Mouse (Mus musculus) activated CD4-positive, CD25-positive, alpha-beta regulatory T cell, adult 4 months (primary cell): Measurements from ENCODE around the gene Efcab6. TPM values are rescaled to one million over a fixed set of nuclear protein-coding genes. Genes with fewer than 3 reads are reported as not detected.
"Not testable (repeated sequence)": the region's sequence is repeated elsewhere in the genome, so short reads cannot be mapped to it uniquely, and the experiment has no call there.

Source experiments
- ATAC-seq: one replicate; pipeline ENCODE4 v1.8.0; 2017
- polyA plus RNA-seq, 2 experiments: library from polyadenylated mRNA; unstranded; fragments of 100-300 nt; shearing (Covaris generic); gene quantifications; one replicate each; pipeline ENCODE4 v1.2.1; 2017

Gene Efcab6
- not detected for polyA plus RNA-seq

DNA sequence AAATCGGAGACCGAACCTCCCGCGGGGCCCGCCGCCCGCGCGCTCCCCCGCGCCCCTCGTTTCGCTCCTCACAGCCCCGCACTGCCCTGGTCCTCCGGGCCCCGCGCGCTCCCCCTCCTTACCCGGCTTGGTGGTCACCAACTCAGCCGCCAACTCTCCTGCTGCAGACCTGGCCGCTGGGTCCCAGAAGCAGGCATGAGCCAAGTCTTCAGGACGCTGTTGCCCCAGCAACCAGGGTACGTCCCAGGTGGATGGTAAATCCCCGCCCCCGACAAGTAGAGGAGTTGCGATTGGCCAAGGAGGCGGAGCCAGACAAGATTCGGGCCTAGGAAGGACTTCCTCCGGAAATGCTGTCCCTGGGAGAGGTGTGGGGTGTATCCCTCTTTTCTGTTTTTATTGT is at the start of gene Efcab6:
TSS of gene Efcab6 (minus strand) at position 240 of the 400 bp plus-strand sequence.
- no peak for ATAC-seq

DNA sequence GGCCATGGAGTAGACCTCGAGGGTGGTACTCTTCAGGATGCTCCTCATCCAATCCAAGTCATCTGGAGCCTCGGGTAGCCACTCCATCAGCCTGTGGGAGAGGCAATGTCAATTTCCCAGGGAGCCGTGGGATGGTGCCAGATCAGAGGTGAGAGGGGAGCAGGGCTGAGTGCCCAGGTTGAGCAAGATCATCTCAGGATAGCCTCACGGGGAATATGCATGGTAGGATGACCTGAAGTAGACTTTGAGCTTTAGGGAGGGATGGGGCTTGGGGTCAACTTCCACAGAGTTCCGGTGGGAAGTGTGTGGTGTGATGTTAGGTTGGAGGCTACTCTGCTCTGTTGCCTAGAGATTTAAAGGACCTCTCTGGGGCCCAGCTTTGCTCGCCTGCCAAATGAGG is 48.7 kb upstream of the Efcab6 start:
- no peak for ATAC-seq

DNA sequence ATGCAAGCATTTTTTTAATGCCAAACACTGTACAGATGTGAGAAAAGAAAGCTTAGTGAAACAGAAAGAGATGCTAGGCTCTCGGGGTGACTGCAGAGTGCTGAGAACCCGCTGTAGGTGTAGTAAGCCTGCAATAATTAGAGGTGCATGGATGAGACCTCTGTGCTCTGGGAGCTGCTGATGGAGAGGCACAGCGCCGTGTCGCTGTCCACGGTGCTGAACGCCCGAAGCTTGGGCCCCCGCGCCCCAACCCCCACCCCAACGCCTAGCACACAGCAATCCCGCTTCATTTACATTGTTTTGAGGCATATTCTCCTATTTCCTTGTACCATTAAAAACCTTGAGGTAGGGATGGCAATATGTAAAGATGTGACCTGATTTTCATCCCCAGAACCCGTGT is 43.7 kb upstream of the Efcab6 start:
- no peak for ATAC-seq

DNA sequence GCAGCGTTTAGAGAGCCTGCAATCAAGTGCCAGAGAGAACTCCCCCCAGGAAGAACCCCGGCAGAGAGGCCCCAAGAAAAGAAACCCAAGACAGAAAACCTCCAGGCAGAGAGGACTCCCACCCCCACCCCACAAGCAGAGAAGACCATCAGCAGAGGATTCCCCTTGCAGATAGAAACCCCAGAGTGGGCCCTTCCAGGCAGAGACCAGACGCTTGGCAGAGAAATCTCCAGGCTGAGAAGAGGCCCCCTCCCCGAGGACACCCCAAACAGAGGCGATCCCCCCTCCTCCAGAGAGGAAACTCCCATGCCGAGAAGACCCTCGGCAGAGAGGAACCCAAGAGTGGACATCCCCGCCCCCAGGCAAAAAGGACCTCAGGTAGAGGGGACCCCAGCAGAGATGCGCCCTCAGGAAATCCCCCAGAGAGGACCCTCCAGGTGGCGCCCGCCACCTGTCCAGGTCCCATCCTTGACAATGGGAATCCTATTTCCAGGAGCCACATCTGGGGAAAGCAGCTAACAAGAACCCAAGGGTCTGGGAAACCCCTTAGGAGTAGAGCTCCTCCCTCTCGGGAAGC is 40.8 kb upstream of the Efcab6 start:
- no peak for ATAC-seq

DNA sequence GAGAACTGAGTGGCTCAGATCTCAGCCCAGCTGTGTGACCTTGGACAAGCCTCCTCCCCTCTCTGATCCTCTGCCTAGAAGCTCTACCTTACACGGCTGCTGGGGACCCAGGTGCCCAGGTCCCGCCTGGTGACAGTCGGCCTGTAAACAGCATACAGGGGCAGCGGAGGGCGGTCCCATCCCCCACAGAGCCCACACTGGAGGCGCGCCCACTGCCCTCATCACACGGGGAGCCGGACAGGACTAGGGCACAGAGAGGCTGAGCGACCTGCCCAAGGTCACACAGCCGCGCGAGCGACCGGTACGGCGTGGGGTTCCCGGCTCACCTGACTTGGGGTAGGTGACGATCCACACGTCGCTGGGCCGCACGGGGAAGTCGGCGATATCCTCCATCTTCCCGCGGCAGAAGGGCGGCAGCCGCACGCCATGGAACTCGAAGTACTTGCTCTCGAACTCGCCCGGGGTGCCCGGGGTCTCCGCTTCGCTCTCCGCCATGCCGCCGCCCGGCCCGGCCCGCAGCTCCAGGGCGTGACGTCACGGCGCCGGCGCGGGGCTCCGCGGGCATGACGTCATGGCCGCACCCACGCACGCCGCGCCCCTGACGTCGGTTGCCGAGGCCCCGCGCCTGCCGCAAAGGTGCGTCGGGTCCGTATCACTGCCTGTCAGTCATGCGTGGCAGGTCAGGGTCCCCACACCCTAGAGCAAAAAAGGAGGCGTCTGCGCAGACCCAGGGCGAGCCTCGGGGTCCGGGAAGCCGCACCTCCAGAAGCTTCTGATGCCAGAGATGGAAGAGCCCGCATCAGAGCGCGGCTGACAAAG is 40.1 kb upstream of the Efcab6 start, which contains the start of gene Sult4a1:
TSS of gene Sult4a1 (minus strand) at position 650 of the 819 bp plus-strand sequence.
- no peak for ATAC-seq

DNA sequence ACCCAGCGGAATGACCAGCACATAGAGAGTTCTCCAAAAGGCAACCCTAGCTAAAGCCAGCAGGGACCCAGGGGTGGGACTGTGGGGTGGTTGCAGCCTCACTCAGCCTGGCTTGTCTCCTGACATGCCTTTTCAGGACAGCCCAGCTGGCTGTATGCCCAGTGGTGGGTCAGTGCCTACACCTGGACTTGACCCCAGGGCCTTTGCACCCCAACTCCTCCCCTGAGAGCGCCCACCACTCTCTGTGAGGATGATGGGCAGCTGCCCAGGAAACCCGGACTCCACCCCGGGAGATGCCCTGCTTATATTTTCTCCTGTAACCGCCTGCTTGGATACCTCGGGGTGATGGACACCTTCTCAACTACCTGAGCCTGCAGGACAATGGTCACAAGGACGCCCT is 39.4 kb upstream of the Efcab6 start:
- ATAC-seq = no peak

DNA sequence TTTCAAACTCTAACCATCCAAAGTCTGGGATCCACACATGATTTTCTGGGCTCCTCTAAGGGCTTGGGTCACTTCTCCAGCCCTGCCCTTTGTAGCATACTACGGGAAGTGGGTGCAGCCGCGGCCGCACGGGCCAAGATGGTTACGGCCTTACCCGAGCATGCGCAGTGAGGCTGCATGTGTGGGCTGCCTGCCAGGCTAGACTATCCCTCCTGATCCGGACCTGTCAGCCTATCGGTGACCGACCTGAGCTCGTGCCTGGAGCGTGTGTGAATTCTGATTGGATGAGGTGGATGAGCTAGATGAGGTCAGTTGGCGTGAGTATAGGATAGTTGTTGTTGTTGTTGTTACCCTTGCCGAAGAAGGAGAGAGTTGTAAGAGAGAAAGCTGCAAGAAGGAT is 32.4 kb upstream of the Efcab6 start:
- ATAC-seq = not testable (repeated sequence)

DNA sequence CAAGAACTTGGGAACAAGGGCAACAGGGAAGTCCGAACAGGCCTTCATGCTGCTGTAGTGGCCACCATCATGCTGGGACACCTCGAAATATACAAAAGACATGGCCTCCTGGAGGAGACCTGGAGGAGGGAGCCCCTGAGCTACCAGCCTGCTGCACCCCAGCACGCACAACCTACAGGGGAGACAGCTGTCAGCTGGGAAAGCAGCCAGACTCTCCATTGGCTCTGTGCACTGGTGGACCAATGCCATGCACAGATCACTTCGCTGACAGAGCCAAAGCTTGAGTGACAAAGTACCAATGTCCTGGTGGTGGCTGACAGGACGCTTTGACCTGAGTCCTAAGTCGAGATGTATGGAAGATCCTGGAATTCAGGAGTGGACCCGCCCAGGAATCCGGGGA is 30.9 kb upstream of the Efcab6 start:
- no peak for ATAC-seq

DNA sequence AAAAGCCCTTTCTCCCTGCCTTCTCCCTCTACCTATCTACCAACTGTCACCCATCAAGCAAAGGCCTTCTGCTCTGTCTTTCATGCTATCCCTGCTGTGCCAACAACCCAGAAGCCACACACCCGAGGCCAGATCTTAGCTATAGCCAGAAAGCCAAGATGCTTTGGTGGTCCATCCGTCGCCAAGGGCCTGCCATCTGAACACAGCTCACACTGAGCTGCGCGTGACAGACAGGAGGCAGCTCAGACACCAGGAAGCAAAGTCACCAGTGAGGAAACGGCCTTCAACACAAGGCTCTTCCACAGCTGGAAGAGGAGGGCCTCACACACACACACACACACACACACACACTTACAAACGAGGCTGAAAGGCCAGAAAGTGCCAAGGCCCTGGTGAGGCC is 29.7 kb upstream of the Efcab6 start:
- ATAC-seq = no peak

DNA sequence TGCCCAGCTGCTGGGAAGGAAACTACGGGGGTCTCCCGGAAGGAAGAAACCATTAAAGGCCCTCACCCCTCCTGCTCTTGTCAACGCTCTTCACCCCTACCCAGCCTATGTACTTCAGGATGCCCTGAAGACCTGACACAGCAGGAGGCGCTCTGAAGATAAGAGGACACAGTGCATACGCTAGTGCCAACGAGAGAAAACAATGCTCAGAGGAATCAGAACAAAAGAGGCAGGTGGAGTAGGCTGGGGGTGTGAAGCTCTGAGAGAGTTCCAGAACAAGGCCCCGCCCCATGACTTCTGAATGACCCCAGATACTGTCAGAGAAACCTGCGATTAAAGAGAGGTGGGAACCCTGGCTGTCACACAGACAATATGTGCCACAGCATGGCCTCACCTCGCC is 21.6 kb upstream of the Efcab6 start:
- ATAC-seq = no peak

DNA sequence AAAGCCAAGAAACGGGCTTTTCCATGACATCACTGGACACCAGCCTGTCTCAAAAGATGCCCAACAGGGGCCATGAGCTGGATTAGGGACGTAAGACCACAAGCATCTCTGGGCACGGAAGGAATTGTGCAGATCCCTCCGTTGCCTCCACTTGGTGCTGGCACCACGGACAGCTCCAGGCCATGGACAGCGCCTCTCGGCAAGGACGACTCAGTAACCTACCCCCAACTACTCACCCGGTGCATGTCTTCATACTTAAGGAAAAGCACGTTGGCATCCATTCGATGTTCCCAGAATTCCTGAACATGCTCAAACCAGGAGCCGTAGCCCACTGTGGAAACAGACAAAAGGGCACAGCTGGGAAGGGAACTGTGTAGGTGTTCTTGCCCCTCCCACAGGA is 21.2 kb upstream of the Efcab6 start:
- ATAC-seq = no peak

DNA sequence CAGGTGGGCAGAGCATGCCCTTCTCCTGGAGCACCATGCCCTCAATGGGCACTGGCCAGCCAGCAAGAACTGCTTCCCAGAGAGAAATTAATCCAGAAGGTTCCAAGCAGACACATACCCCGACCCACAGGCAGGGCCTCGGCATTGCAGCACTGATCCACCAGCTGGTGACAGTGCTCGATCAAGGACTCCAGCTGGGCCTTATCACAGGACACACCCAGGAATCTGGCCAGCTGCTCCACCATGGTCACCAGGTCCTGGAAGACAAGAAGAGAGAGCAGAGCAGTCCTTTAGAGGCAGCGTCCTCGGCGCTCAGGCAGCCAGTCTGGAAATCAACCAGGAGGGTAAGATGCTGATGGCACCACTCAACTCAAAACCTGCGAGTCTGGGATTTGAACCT is 14.9 kb upstream of the Efcab6 start:
- no peak for ATAC-seq

DNA sequence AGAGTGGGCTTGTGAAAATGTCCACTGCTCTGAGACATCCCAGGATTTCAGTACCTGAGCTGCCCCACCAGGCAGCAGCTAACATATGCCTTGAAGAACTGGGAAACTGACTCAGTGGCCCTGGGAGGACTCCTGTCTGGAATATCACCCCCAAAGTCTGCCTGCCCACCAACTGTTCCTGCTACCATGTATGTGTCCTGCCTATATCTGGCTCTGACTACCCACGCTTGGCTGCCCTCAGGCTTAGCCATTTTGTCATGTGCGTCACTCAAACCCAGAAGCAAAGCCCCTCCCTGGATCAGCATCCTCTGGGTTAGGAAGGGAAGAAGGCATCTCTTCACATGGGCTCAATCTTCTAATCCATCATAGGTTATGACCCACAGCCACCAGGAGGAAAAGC is 14.3 kb upstream of the Efcab6 start:
- ATAC-seq = no peak

DNA sequence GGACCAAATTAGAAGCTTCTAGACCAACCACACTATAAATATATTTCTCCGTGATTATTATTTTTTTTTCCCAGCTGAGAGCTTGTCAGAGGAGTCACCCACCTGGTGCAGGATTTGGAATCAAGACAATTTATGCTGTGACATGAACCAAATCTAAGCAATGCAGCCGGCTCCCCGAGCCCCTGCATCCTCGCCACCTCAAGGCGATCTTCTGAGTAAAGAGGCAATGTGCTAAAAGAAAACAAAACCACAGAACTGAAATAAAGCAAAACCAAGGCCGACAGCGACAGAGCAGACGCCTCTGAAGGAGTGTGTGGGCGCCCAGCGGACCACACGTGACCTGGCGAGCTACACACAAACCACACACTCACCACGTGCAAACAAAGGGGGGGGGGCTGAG is 13.5 kb upstream of the Efcab6 start:
- no peak for ATAC-seq

DNA sequence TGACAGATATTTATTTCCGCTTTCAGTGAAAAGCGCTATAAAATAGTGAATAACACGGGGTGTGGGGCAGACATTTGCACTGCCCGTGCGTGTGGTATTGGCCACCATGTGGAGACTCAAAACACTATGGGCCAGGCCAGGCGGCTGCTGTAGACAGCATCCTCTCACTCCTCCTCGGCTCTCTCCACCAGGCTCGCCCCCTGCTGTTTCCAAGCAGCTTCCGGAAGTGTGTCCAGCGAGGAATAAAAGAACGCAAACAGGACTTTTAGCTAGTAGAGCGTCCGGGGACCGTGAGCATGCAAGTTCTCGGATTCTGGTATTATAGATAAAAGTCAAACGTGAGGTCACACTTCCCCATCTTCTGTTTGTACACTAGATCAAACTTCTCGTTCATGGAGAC is 12.0 kb upstream of the Efcab6 start:
- no peak for ATAC-seq

DNA sequence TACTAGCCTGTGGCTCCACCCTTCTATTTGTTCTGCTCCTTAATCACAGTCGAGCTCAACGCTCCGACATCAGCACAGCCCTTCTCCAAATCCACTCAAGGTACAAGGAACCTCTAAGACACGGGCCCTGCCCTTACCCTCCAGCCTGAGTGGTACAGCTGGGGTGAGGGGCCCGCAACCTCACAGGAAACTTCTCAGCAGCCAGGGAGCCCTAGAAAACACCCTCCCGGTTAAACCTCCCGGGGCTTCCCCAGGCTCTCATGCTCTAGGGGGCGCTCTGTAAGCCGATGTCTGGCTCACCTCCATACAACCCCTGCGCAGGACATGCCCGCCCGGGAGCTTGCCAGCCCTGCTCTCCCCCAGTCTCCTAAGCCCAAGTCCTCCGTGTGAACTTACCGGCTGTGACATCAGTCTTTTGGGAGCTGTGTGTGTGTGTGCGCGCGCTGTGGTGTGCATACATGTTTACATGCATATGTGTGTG is 9.6 kb upstream of the Efcab6 start:
- no peak for ATAC-seq

DNA sequence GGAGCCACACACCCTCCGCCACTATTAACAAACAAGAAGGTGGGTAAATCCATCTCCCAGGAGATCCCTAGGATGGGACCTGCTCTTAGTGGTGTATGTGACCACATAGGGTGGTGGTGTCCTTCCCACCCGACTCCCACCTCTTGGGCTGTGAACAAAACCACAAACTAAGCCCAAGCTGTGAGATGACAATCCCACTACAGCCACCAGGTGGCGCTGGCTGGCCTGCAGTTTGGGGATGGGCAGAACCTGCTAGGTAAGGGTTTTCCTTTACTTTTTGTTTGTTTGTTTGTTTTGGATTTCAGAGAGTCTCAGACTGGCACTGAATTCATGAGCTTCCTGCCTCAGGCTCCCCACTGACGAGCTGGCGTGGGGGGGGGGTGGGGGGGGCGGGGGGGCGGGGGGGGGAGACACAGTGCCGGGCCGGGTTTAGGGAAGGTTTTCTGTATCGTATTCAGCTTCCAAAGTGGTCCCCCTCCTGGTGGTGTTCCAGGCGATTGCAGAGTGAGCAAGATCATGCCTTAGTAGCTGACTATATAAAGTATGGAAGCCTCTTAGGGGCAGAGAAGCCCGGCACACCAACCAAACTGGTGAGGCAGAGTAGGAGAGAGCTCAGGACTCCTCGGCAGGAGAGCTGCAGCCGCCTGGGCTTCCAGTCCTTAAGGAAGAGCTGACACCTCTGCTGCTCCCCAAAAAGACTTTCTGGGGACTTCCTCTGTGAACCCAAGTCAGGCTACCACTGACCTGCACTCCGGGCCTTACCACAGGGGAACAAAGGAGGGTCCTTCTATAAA is 8.9 kb upstream of the Efcab6 start:
- ATAC-seq = no peak

DNA sequence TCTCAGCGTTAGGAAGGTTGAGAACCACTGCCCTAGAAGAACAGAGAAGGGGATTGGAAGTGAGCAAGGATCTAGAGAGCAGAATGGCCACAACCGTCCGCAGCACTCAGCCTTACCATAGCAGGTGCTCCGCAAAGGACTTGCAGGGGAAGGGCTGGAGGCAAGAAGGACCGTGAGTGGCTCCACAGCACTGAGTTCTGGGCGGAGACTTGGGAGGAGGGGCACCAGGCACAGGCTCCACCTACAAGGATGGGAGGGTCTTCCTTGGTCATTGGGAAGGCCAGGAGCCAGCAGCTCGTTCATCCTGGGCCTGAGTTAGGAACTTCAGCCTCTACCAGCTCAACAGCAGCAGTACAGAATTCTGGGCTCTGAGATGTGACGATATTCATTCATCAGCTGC is 7.9 kb upstream of the Efcab6 start:
- no peak for ATAC-seq

DNA sequence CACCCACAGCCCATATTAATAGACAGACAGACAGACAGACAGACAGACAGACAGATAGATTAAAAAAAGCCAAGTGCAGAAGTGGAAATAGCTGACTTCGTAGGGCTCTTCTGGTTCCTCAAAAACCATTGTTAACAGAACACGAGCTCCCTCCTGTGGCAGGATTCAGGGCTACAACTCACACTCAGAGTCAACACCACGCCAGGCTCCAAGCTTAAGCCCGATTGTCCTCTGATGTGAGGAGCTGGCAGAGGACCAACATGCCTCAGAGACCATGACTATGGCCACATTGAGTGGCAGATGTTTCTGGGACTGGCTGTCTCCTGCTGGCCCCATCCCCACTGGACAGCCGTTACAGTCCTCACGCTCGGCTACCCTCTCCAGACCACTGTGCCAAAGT is 7.0 kb upstream of the Efcab6 start:
- ATAC-seq = no peak

DNA sequence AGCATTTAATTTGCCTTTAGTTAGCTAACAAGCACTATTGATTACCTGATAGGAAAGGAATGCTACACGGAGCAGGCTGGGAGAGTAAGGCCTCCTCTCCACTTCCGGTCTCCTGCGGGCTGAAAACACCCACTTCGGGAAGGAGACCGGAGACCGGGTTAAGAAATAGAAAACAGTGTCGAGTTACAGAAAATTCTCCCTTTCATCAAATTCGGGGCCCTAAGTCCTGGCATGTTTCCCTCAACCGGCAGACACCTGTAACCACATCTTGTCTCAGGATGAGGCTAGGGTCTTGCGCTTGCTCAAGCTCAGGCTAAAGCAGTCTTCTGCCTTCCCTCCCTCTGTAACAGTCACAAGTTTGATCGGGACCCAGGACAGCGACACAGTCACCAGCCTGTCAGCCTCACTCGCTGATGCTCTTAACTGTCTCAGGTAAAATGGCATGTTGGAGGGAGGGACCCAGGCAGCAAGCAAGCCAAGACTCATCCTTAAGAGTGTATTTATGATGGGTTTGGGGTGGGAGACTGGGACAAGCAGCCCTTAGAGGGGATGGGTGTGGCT is 5.0 kb upstream of the Efcab6 start:
- ATAC-seq = no peak

DNA sequence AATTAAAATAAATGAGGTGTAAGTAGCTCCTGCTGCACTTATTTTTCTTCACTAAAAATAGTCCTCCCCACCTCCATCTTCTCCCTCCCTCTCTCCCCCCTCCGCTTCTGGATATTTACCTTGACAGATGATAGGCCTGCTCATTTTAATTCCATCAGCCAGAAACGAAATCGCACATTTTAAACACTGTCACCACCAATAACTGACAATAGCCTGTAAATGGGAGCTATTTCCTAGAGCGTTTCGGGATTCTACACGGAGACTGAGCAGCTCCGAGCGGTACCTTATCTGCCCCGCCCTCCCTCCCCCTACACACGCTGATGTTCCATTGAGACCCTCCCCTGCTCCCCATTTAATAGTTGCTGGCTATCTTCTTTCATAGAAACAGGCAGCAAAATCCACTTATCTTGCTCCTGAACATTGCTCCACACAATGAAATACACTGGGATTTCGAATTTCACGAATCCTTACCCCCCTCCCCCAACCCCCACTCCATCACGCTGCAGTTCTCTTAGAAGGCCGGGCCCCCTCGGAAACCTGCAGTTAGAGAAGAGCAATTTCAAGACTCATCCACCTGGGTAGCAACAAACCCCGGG is 4.4 kb upstream of the Efcab6 start:
- no peak for ATAC-seq

DNA sequence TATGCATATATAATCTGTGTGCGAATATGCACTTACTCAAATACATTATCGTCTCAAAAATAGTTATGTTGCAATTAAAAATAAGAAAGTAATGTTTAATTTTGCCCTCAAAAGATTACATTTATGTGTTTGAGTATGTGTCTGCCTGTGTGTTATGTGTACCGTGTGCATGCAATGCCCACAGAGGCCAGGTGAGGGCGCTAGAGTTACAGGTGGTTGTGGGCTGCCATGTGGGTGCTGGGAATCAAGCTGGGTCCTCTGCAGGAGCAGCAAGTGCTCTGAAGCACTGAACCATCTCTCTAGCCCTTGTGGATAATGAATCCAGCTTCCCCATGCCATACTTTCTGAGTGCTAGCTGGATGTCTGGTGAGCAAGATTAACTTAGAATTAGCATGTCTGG is 522 bp upstream of the Efcab6 start:
- ATAC-seq = no peak

DNA sequence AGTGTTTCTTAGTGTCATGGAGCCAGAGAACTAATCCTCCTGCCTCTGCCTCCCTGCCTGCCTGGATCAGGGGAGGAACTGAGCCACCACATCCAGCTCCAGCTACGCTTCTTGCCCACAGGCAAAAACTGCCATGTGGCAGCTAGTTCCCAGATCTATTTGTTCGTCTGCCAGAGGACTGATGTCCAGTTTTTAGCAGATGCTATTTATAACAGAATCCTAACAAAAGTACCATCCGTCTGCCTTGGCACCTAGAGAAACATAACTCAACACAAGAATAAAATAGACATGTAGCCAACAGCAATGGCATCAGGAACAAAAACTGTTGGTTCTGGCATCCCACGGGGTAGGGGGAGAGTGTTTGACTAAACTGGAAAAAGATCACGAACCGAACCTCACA is 6.3 kb downstream of the Efcab6 start:
- no peak for ATAC-seq
